Mouse (Mus musculus): ENCODE measurements around the gene Nphs1.

GRCm38 (mm10) chr7:30463996-30464395 lies 5.9 kb downstream of the Nphs1 start:
- TF ChIP-seq CTCF (IDR thresholded peaks at IDR 0.05; ENCODE audit: borderline replicate concordance, insufficient read depth, low read depth, low read length) (no peak), POLR2A (IDR thresholded peaks at IDR 0.05; ENCODE audit: borderline replicate concordance, insufficient read depth, low read length) (no peak)
